Mouse (Mus musculus): ENCODE measurements around the gene Cybc1.
A peak's percentile ranks its signal among the peaks of the same experiment; 100 is the strongest.

Cybc1 gene

GRCm38 (mm10) chr11:121204161-121205006 is 24.7 kb downstream of the Cybc1 start, which contains the start of the genes Hexdc and Ogfod3:
Hexdc (plus strand) TSS chr11:121204433.
Ogfod3 (minus strand) TSS chr11:121204711.
- DNase-seq, result peak; percentile 96

DNA sequence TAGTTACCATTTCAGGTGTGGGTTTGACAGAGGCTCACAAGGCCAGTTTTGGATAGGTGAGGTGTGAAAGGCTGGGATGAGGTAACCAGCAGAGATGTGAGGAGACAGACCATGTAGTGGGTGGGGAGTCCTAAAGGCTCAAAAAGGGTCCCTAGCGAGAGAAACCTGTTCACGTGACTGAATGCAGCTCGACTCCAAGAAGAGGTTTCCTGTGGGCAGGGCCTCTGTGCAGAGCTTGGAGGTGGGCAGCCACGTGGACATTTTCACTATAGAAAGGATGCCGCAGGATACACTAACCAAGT is 25.3 kb downstream of the Cybc1 start:
- DNase-seq, result no peak

GRCm38 (mm10) chr11:121201436-121202198 is 27.5 kb downstream of the Cybc1 start:
- DNase-seq, result peak; percentile 62 to 75

DNA sequence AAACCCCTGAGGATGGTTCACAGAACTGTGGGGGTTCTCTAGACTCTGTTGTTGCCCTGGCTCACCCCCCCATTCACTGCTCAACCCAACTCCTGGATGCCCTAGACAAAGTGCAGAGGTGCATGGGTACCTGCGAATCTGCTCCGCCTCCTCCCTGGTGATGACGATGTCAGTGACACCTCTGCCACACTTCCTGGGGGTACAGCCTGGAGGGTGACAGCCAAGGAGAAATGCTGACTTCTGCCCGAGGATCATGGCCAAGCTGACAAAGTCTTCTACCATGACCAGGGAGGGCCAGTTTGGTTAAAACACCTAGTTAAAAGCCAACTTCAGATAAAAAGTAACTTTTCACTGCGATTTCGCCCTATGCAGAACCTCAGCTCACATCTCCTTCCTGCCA is 28.3 kb downstream of the Cybc1 start:
- no peak for DNase-seq

GRCm38 (mm10) chr11:121199851-121200250 is 29.3 kb downstream of the Cybc1 start:
- no peak for DNase-seq

GRCm38 (mm10) chr11:121198622-121199021 is 30.5 kb downstream of the Cybc1 start:
- no peak for DNase-seq

DNA sequence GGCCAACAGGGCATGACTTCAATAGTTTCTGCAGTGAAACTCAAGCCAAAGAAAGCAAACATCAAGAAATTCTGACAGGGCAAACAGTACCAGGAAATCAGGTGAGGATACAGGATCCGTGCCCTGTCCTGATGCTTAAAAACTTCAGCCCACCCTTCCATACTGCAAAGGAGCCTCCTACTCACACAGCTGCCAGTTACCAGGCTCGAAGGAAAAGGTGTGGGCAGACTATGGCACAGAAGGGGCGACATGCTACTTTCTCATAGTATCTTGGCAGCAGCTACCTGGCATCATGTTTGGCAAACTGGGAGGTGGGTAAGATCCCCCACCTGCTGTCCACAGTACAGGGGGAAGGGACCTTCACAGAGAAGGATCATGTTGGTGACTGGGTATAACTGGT is 35.7 kb downstream of the Cybc1 start:
- DNase-seq, result no peak

DNA sequence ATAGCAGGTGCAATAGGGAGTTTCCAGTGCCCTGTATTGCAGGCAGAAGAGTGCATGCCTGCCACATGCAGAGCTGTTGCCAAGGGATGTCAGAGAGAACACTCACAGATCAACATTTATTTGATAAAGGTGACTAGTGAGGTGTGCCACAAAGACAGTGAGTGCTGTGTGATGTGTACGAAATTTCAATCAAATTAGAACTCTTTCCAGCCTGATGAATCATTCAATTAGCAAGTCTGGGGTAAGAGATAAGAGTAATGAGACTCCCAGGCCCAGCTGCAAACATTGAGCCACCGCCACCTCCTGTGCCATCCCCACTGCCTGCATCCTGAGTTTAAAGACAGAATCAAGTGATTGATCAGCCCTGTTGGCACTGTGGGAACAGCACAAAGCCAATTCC is 36.4 kb downstream of the Cybc1 start:
- DNase-seq, result no peak

- DNase-seq, result peak; percentile 71
Measured at GRCm38 (mm10) chr11:121189681-121190080, 39.4 kb downstream of the Cybc1 start.

DNA sequence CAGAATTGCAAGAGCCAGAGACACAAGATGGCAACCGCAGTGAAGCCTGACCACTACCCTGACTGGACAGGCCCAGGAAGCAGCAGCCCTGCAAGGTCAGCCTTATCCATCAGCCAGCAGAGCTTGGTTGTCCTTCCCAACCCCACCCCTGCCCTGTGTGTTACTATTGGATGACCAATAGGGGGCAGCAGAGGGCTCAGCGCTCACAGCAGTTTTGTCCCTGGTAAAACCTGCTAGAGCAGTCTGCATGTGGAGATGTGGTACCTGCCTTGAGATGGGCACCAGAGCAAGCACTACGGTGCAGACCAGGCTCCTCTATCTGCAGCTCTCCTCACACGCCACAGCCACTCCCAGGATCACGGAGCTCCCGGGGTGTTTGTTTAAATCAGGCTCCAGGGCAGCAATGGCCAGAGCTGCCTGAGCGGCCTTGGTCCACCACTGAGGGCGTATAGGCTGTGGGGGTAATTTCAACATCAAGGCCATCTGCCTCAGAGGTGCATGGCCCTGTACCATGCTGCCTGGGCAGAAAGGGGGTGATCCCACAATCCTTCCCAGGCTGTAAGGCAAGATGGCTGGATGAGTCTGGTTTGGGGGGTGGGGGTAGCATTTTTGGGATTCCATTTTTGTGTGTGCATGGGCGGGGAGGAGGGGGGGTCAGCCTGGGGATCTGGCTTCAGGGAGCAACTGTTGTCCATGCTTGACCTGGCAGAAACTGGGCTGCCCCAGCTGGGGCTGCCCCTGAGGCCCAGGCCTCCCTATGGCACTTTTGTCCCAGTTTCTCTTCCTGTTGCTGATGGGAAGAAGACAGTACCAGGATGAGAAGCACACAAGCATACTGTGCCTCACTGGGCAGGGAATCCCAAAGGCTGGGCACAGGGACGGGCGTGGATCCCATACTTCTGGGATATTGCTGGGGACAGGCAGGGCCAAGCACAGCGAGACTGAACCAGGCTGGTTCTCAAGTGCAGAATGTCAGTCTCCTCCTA is 52.5 kb downstream of the Cybc1 start:
- peak; percentile 77 to 83 for DNase-seq

- no peak for DNase-seq
Measured at GRCm38 (mm10) chr11:121174234-121174633, 54.9 kb downstream of the Cybc1 start.

- no peak for DNase-seq
Measured at GRCm38 (mm10) chr11:121173203-121173602, 55.9 kb downstream of the Cybc1 start.
